Mouse (Mus musculus): ENCODE measurements at regions not wholly inside any gene's neighbourhood (a gene's known extent, or its start where the extent isn't known, plus 50 kb on each side); places are given as distances from the start of the nearest gene placed in this dataset.

DNA sequence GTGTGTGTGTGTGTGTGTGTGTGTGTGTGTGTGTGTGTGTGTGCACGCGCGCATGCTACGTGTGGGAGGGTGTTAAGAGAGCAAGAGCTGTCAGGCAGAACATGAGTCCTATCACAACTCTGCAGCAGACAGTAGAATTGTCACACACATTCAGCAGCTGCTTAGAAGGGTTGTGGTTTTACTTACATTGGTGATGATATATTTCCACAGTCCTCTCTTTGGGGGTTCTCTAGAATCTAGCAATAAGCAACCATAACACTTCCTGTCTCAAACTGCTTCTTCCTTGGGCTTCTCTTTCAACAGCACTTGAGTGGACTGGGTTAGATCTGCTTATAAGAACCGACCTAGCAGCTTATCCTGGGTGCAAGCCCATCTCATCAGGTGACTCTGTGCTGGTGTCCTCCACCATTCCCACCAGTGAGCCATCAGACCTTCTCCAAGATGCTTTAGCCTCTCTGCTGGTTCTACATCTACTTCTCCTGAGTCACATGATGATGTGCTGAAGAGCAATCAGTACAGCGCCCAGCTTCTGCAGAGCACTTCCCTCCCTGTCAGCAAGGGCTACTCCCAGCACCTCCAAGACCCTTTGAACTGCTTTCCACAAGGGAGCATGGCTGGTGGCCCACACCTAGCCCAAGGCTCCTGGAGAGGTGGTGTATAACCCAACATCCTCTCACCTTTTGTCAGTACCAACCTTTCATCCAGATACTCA, 222.6 kb downstream of the Wdr11 start:
- DNase-seq (ENCODE audit: low spot score in 2 of 2) = no peak

DNA sequence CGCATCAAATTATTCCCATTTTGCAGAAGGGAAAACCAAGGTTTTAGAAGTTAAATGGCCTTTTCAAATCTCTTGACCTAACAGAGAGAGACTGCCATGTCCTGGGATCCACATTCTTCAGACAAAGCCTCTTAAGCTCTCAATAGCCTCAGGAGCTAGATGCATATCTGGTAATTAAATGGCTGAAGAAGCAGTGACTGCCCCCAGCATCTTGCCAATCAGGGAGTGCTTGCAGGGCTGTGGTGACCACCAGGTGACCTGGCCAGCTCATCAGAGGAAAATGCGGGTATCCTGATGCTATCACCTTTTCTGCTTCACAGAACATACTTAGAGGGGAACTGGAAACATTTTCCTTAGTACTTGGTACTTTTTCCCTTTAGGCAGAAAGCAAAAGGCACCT, 227.2 kb downstream of the Wdr11 start:
- DNase-seq (ENCODE audit: low spot score in 2 of 2) = no peak

DNA sequence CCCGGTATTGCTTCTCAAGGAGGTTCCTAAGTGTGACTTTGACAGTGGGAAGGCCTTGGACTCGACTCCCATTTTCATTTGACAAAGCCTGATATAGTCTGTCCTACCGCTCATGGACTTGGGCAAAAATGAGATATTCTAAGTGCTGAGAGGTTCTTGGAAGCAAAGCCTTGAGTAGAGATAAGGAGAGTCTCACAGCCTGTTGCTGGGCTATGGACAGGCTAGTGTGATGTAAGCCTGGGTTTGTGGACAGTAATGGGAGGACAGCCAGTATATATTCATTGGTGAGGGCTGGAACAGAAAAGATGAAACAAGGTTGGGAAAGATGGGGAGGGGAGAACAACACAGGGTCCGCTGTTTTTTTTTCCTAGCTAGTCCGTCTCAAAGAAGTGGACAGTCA, 228.0 kb downstream of the Wdr11 start:
- DNase-seq (ENCODE audit: low spot score in 2 of 2) = no peak

DNA sequence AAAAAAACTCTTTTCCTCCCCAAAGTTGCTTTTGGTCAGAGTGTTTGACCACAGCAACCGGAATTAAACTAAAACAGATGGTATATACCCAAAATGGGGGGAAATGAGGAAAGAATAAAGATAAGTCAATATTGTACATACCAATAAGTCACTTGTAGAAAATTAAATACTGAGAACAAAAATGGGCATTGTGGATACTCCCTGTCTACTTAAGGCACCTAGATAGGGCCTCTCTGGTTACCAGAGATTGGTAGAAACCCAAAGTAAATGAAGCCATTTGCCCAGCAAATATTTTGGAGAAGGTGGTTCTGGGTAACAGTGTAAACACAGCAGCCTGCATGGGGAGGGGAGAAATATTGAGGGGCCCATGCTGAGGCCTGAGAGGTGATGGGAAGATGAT, 237.3 kb downstream of the Wdr11 start:
- DNase-seq (ENCODE audit: low spot score in 2 of 2) = no peak

DNA sequence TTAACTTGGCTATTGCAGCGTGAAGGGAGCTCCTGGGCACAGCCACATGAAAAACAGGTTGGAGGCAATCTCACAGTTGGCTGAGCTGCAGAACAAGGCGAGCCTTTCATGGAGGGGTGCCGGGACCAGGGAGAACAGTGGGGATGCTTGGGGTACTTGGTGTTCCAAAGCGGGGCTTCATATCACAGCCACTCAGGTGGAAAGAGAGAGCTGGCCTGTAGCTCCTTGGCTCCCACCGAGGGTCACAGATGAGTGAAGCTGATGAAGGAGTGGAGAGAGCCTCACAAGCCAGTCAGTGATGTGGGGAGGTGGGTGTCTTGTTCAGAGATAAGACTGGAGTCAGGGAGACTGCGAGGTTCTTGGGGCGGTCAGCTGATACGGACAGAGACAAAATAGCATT, 241.2 kb downstream of the Wdr11 start:
- no peak for DNase-seq (ENCODE audit: low spot score in 2 of 2)

DNA sequence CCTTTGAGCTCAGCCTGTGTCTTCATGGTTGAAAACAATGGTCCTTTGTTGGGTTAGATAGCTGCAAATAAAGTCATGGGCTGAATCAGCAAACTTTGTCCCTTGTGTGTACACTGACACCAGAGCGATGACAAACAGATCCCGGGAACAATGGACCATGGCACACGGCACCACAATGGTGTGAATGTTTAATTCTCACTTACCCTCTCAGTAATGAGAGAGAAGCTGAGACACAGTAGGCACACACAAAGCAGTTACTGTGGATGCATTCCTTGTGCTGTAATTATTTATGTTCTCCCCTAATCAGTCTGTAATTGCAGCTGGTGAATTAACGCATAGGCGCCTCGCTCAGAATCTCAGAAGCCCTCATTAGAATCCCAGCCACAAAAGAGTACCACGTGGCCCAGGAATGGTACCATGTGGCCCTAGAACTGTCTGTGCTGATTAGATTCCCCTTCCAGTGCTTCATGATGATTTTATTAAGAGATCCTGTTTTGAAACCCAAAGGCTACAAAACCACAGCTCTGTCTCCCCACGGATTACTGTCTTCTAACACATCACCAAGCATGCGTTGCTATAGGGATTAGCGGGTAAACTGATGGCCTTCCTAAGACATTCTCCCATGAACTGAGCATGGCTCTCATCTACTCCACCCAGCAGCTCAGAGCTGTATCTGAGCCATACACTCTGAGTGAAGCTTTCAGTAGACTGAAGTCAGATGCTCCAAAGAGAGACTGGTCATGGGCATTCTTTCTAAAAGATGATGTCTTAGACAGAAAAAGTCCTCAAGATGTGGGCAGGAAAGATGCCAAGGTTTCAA, 250.8 kb downstream of the Wdr11 start:
- no peak for DNase-seq (ENCODE audit: low spot score in 2 of 2)

DNA sequence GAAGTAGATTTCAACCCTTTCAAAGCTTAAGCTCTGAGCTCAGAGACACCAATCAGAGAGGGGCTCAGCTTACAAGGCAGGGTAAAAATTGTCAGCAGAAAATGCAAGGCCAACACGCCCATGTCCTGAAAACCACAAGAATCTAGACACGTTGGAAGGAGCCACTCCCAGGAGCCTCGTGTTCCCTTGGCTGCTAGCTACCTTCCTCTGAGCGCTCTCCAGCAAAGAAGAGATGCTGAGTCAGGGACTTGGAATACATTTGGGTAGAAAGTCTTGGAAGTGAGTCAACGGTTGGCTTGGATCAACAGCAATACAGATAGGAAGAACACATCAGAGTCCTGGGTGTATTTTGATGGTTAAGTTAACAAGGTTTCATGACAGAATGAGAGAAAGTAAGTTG, 255.5 kb downstream of the Wdr11 start:
- peak in 1 of 2 experiments; percentile 32 for DNase-seq (ENCODE audit: low spot score in 2 of 2)

DNA sequence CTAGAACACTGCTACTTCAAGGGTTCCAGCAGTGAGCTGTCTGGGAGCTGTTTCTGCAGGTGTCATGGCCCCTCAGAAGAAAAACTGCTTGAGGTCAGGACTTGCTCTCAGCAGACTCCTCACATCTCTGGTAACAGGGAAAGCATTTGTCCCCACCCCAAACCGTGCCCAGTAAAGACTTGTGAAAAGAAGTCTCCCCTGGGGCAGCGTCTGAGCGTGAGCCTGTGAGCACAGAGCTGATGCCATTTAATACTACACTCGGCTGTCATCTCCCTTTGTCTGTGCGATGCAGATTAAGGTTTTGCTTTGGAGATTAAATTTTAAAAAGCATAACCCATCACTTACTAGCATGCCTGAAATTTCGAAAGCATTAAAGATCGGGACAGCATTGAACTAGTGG, 261.9 kb downstream of the Wdr11 start:
- DNase-seq (ENCODE audit: low spot score in 2 of 2) = no peak

DNA sequence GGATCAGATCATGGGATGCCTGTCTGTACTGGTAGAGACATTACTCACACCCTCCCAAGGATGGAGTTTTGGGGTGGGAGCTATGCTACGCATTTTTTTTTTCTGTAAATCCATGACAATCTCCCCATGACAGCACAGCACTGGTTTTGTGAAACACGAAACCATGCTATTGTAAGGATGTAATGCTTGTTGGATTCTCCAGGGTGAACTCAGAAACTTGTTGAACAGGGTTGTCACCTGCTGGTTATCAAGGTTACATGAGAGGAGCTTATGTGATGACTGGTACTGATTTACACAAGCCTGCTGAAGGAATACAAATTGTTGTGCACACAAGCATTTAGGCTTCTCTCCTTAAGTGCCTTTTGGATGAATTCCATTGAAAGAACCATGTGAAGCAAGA, 263.3 kb downstream of the Wdr11 start:
- no peak for DNase-seq (ENCODE audit: low spot score in 2 of 2)

DNA sequence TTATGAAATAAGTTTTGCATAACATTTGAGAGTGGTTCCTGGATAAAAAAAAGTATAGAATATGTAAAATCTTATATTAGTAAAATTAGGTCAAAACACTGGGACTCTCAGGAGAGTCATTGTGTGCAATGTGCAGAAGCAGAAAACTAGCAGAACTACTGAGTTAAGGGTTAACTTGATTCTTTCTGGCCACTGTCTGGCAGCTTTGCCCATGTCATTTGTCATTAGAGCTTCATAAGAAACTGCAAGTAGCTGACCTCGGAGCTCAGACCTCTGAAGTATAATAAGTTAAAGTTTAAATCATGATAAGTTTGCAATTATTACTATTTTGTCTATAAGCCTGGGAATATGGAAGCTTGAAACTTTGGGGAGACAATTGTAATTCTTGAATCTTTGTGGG, 271.3 kb downstream of the Wdr11 start:
- no peak for DNase-seq (ENCODE audit: low spot score in 2 of 2)

DNA sequence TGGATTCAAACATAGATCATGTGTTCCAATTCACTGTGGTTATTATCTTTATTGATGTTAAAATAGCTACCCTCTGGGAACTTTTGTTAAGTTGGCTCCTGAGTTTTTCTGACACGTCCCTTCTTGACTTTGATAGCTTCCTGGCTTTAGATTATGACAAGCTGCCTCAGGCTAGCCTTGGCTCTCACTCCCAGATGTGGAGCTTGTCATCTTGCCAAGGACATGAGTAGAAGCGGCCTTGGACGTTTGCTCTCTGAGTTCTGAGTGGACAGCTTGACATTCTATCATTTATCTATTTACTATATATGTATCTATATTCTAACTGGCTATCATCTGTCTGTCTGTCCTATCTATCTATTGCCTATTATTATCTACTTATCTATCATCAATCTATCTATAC, 273.9 kb downstream of the Wdr11 start:
- no peak for DNase-seq (ENCODE audit: low spot score in 2 of 2)

DNA sequence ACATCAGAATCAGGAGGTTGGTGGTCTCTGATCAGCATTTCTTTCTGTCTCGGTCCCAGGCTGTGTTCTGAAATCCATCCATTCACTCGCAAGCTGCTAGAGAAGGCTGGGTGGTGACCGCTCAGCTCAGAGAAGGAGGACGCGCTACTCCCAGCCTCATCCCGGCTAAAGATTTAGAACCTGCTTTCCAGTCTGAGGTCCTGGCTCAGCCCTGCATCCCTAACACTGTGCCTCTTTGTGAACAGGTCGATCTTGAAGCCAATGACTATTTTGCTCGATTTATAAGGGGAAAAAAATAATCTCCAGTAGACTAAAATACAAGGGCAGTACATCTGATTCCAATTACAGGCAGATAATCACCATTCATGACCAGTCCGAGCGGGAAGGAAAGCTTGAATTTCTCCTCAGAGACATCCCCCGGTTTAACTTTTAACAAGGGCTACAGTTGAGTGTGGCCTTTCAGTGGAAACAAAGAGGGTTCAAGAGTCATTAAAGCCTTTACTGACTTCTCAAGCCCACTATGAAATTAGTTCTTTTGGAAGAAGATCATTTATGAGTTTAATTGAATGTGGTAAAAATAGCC, 280.6 kb downstream of the Wdr11 start:
- DNase-seq (ENCODE audit: low spot score in 2 of 2) = no peak

DNA sequence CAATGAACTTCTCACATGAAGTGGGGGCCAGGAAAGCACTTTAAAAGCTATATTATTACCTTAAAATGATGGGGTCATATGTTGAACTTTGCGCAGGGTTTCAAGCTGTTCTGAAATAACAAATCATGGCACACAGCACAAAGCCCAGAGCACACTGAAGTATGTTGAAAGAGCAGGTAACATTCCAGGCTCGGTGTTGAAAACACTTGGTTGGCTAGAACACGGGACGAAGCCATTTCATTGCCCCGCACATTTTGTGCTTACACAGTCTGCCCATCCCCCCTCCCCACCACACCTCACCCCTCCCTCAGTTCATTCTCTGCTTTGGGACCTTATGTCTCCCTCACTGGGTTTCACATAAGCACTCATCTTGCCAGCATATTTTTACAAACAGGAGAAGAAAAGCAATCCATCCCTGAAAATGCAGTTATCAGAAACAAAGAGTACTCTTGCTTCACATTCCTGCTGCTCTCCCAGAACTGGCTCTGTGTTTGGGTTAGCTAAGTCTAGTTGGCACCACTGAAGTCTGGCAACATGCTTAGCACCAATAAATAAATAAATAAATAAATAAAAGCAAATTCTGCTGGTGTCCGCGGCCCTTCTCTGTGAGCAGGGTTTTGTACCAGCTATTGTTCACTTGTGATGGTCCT, 284.7 kb downstream of the Wdr11 start:
- no peak for DNase-seq (ENCODE audit: low spot score in 2 of 2)

DNA sequence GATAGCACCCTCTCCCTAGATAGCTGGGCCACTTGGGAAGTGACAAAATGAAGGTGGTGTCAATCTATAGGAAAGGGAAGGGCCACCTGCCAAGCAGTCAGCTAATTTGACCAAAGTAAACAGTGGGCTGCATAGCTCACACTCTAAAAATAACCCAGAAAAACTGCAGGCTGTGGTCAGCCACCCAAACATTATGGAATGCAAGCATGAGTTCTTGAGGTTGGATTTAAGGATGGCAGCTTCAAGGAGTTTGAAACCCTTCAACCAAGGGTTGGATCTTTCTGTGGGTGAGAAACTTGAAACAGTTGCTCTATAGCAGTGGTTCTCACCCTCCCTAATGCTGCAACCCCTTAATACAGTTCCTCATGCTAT, 285.2 kb downstream of the Wdr11 start:
- no peak for DNase-seq (ENCODE audit: low spot score in 2 of 2)

DNA sequence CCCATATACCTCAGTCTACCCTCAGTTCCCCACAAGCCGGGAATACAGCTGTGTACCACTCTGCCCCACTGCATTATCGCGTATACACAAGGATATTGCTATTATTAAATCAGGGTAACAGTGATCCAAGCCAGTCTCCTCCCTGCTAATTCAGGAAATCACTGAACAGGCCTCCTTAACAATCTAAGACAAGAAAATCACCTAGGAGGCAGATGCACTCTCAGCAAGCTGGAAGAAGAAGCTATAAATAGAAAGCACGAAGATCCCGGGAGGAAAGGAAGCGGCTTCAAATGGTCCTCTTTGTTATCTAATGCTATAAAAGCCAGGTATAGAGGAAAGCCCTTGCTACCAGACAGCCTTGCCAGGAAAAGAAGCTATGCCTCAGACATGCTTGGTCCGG, 304.6 kb downstream of the Wdr11 start:
- DNase-seq (ENCODE audit: low spot score in 2 of 2) = no peak

DNA sequence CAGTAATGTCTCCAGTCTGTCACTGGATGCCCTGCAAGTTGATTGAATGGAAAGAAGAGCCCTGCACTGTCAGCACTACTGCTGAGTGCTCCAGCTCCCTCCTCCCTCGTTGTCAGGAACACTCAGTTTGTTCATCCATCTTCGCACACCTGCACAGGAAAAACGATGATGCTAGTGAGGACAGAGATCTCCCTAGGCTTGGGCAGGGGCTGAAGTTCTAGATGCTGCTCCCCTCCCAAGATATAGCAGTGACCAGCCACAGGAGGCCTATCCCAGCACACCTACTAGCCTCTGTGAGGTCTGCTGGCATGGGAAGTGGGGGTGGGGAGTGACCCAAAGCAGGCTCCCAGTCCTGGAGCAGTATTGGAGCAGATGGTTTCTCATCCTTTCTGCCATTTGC, 305.8 kb downstream of the Wdr11 start:
- DNase-seq (ENCODE audit: low spot score in 2 of 2) = no peak

DNA sequence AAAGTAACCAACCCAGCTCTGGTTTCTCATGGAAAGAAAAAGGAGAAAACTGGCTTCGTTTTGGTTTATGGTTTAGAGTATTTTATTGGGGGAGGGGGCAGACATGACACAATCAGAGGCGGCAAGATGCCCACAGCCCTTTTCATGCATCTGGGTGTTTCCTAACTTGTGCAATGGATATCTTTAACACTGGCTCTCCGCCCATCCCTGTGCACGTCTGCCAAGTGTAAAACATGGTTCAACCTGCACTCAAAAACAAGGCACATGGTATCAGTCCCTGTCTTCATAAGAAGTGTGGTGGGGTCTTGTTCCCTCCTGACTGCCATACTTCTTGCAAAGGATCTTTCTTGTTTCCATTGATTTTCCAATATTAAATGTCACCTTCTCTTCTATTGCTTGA, 310.6 kb downstream of the Wdr11 start:
- DNase-seq (ENCODE audit: low spot score in 2 of 2) = no peak

DNA sequence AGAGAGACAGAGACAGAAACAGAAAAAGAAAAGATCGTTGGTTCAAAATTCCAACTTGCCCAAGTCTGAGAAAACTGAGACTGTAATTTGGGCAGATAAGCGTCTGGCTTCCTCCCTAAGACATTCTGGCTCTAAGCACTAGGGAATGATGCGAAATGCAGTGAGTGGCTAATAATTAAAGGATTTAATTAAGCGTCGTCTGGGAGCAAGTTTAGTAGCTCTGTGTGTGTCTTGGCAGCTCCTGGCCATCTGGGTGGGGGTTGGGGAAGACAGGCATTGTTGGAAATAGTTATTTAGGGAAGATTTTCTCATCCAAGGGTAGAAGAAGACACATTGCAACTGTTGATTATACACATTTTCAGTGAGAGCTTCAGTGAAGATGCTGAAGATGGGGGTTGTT, 311.5 kb downstream of the Wdr11 start:
- no peak for DNase-seq (ENCODE audit: low spot score in 2 of 2)

DNA sequence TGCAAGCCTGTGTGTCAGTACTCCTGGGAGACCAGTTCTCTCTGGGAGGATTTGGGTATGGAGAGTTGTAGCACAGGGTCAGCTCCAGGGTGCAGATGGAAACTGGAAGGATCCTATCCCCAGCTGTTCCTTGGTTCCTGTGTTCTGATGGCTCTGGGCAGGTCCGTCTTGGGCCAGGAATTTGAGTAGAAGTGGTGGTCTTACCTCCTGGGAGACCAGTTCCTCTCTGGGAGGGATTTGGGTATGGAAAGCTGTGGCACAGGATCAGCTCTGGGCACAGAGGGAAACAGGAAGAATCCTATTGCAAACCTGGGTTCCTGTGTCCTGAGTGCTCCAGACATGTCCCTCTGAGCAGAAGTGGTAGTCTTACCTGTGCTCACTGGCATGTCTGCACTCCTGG, 314.5 kb downstream of the Wdr11 start:
- no peak for DNase-seq (ENCODE audit: low spot score in 2 of 2)

DNA sequence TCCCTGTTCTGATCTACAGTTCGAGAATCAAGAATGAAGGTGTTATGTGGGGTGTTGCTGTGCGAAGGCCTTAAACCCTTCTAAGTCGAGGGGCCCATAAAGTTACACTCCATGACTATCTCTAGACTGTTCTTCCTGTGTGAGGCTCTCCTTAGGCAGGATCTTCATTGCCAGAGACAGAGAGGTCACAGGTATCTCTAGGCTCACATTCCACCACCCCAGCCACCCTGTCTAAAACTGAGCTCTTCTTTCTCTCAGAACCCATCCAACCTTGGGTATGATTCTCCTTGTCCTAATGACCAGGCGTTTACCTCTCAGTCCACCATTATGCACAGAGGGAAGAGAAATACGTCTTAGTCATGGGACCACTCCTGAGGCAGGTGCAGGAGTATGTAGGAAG, 317.2 kb downstream of the Wdr11 start:
- DNase-seq (ENCODE audit: low spot score in 2 of 2) = no peak

DNA sequence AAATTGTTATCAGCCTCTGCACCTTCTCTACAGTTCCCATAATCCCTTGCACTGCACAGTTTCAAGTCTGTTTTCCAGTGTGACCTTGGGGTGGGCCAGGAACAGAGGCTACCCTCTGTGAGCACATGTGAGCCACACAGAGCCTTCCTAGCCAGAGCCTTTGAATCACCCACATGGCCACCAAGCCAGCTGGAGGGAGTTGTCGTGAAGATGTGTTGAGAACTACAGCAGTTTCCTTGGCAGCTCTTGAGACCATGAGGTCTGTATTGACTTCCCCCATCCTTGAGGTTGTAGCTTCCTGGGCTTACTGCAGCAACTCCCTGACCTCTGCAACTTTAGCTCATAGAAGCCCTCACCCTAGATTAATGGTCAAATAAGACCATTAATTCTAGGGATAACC, 318.1 kb downstream of the Wdr11 start:
- DNase-seq (ENCODE audit: low spot score in 2 of 2) = no peak

DNA sequence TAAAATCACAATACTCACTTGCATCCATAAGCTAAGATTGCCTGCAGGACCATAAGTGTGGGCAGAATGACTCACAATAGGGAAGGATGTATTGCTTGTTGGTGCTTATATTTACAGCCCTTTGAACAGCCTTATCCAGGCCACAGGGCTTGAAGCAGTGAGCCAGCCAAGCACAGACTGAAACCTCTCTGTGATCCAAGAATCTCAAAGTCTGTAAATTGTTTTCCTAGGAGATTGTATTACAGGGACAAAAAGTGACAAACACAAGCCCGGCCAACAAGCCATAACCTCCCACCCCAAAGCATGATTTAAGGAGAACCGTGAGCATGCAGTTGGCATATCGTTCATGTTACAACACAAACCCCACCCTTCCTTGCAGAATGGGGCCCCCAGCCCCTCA, 319.2 kb downstream of the Wdr11 start:
- DNase-seq (ENCODE audit: low spot score in 2 of 2) = no peak

DNA sequence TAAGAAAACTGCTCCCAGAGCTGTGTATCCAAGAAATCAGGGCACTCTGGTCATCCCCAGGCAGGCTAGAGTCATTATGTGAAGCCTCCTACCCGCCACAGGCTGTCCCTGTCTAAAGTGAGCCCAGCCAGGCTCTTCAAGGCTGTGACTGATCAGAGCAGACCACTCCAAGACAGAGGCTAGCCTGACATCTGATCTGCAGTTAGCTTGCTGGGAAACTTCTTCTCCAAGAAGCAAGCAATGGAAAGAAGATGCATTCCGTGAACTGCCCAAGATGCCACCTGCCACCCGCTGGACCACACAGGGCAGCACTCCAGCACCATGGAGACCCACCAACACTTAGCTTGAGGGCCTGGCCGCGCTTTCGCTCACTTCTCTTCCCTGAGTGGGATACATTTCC, 323.2 kb downstream of the Wdr11 start:
- DNase-seq (ENCODE audit: low spot score in 2 of 2) = no peak

Data from urinary bladder, postnatal 4 days (tissue).